Mouse (Mus musculus) CD4-positive naive resting alpha-beta T cell, adult 57 days (primary cell): Measurements from ENCODE around the gene Gpr179. TPM values are rescaled to one million over a fixed set of nuclear protein-coding genes. Genes with fewer than 3 reads are reported as not detected.

Source experiments
- total RNA-seq: library from RNA; stranded (reverse); gene quantifications from one replicate; pipeline ENCODE4 v1.2.4, GENCODE M21; 2023

The Gpr179 gene
- total RNA-seq, result 0.30 TPM

DNA sequence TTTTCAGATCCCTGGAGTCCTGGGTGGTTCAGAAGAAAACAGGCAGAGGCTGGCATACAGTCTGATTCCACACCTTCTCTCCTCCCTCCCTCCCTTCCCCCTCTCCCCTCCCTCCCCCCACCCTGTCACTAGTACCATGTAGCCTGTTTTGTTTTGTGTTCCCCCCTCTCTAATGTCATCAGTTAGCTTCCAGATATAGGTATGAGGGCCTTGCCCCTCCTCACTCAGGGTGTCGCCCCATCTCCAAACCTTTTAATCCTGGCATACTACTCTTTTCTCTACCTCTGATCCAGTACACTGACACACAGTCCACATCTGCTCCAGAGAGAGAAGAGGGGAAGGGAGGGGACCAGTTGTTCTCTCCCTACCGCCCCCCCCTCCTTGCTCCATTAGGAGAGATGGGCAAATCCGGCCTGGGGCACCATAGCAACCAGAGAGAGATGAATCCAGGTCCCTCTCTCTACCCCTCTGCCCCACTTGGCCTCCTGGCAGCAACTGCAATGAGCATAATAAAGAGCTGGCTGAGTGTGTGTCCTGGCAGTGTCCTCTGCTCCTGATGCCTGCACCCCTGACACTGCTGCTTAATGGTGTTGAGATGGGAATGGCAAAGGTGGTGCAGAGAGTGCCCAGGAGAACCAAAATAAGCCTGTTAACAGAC is at the start of gene Gpr179:
Gpr179 (minus strand) TSS at position 51 of the 658 bp plus-strand sequence.

DNA sequence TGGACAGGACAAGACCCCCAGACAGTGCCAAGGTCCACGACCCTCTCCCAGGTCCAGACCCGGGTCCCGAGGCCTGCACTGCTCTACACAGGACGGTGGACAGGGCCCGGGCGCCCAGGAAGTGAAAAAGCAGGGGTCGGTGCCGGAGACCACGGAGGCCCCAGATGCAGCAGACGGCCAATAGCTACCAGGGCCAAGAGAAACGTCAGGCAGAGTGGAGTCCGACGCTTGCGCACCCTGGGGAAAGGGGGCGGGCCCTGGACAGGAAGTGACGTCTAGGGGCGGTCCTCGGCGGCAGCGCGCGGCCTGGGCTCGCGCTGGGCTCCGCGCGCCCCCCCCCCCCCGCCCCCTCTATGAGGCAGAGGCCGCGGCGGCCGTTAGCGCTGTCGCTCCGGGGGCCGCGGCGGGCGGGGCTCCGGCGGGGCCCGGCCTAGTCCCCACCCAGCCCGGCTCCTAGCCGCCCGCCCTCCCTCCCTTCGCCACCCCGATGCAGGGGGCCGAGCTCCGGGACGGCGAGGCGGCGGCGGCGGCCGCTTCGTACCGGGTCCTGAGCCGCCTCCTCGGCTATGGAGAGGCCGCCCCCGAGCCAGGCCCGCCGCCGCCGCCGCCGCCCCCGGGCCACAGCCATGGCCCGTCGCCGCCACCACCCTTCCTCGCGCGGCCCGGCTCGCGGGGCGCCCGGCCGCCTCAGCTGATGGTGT is 10.2 kb upstream of the Gpr179 start, which contains the start of gene Socs7:
Socs7 (plus strand) TSS at position 604 of the 701 bp plus-strand sequence.

DNA sequence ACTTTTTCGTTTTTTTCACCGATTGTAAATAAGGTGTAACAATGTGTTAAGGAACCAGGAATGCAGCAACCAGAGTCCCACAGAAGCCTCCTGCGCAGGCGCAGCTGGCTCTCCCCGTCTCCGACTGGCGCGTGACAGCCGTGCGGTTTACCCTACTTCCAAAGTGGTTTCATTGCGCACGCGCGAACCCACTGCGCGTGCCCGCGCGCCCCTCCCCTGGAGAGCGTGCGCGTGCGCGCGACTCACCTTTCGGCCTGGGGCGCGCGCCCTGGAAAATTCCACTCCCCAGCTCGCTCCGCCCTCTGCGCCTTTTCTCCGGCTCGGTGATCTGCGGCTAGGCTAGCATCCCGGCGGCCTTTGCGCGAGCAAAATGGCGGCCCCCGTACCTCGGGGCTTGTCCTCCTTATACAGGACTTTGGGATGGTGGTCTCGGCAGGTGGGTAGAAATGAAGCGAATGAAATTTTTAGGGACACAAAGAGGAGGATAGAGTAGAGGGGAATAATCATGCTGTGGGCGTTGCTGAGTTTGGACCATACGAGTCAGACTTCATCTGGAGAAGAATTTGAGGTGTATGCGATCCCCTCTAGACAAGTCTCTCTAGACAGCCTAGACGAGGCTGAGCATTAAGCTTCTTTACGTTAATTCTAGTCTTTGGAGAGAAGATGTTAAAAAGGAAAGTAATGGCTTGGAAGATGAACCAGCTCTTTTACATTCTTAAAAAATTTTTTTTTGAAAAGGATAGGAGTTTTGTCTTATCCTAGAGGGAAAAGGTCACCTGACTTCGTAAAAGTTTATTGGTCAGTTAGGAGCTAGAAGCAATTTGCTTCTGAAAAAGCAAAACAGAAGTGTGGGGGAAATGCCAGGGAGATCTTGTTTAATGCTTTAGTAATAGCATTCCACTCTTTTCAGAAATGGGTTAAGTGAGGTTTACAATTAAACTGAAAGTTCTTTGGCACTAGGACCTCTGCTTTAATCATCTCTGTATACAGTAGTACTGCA is 36.1 kb downstream of the Gpr179 start, which contains the start of gene Mrpl45:
Mrpl45 (plus strand) TSS at position 213 of the 1,000 bp plus-strand sequence.

Other genes with a start within 250 kb of the Gpr179 start
- 2.4 TPM for gene Tbx21, start 236.7 kb downstream of the Gpr179 start, total RNA-seq
- 1.2 TPM for gene Tbkbp1, start 200.6 kb downstream of the Gpr179 start, total RNA-seq
- gene Kpnb1, start 164.2 kb downstream of the Gpr179 start, total RNA-seq, result 136 TPM
- gene Npepps, start 71.4 kb downstream of the Gpr179 start, total RNA-seq, result 69.0 TPM
- gene Mrpl45, start 36.4 kb downstream of the Gpr179 start, total RNA-seq, result 10.3 TPM
- 15.3 TPM for gene Socs7, start 10.5 kb upstream of the Gpr179 start, total RNA-seq
- 1.1 TPM for gene Arhgap23, start 63.5 kb upstream of the Gpr179 start, total RNA-seq
- gene 4933428G20Rik, start 148.3 kb upstream of the Gpr179 start, total RNA-seq, result not detected
- gene Srcin1, start 224.1 kb upstream of the Gpr179 start, total RNA-seq, result not detected